Mouse (Mus musculus): ENCODE measurements around the gene Pigz.

DNA sequence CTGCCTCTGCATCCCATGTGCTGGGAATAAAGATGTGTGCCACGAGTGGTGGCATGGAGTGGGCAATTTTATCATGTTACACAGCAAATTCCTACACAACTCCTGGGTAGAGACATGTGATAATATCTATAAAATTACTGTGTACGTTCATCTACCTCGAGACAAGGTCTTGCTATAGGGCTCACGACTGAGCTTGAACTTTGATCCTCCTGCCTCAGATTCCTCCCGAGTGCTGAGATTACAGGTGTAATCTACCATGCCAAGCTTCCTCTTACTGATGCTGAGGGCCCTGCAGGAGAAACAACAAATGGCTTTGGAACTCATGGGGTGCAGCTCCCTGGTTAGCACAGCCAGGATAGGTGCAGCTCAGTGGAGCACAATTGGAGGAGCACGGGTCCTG, 9.3 kb upstream of the Pigz start:
- no peak for TF ChIP-seq GATA1 (IDR thresholded peaks at IDR 0.05; ENCODE audit: borderline replicate concordance, low read length)
- no peak for TF ChIP-seq FLI1 (IDR thresholded peaks at IDR 0.05; ENCODE audit: low read length)

Data from megakaryocyte, embryonic 14.5 days (primary cell).